Mouse (Mus musculus): ENCODE measurements around the gene Kif13a.

Gene Kif13a

GRCm38 (mm10) chr13:46727837-46728268 lies 201.8 kb downstream of the Kif13a start, which contains the start of gene Nup153:
TSS of gene Nup153 (minus strand) at chr13:46727940.
- DNase-seq (ENCODE audit: low read depth, low spot score), result peak; percentile 99

- peak; percentile 49 for DNase-seq (ENCODE audit: low read depth, low spot score)
Measured at GRCm38 (mm10) chr13:46727038-46727836, 202.4 kb downstream of the Kif13a start.

- no peak for DNase-seq (ENCODE audit: low read depth, low spot score)
Measured at GRCm38 (mm10) chr13:46726288-46727037, 203.2 kb downstream of the Kif13a start.

- no peak for DNase-seq (ENCODE audit: low read depth, low spot score)
Measured at GRCm38 (mm10) chr13:46725227-46725626, 204.4 kb downstream of the Kif13a start.

- no peak for DNase-seq (ENCODE audit: low read depth, low spot score)
Measured at GRCm38 (mm10) chr13:46724371-46724770, 205.3 kb downstream of the Kif13a start.

GRCm38 (mm10) chr13:46721009-46721408 lies 208.7 kb downstream of the Kif13a start:
- DNase-seq (ENCODE audit: low read depth, low spot score), result no peak

- DNase-seq (ENCODE audit: low read depth, low spot score), result no peak
Measured at GRCm38 (mm10) chr13:46718893-46719400, 210.7 kb downstream of the Kif13a start.

GRCm38 (mm10) chr13:46715976-46716639 lies 213.6 kb downstream of the Kif13a start:
- no peak for DNase-seq (ENCODE audit: low read depth, low spot score)

- DNase-seq (ENCODE audit: low read depth, low spot score), result no peak
Measured at GRCm38 (mm10) chr13:46713486-46713885, 216.2 kb downstream of the Kif13a start.

- DNase-seq (ENCODE audit: low read depth, low spot score), result no peak
Measured at GRCm38 (mm10) chr13:46703138-46703537, 226.5 kb downstream of the Kif13a start.

- no peak for DNase-seq (ENCODE audit: low read depth, low spot score)
Measured at GRCm38 (mm10) chr13:46701486-46701885, 228.2 kb downstream of the Kif13a start.

- no peak for DNase-seq (ENCODE audit: low read depth, low spot score)
Measured at GRCm38 (mm10) chr13:46699372-46699771, 230.3 kb downstream of the Kif13a start.

All from retina, postnatal 7 days (tissue).